Mouse (Mus musculus): ENCODE results near the gene Pld4. TPM values are rescaled to one million over a fixed set of nuclear protein-coding genes. Genes with fewer than 3 reads are reported as not detected.
A peak's percentile ranks its signal among the peaks of the same experiment; 100 is the strongest.

Pld4 gene
- total and polyA plus RNA-seq, 2 experiments from 2014 or later: 8.8 to 12.6 TPM

GRCm38 (mm10) chr12:112735896-112736635 lies 24.4 kb upstream of the Pld4 start:
- no peak overlapping the region for H3K4me2 ChIP-seq (ENCODE audit: low read depth, low read length, poor library complexity, severe bottlenecking)
- peaks cover 83% of the 10 kb centered on the region for H3K36me3 ChIP-seq (ENCODE audit: insufficient read depth, low read length)
- no peak for TF ChIP-seq CTCF (IDR thresholded peaks at IDR 0.05)
- no peaks in the 10 kb centered on the region for H3K27me3 ChIP-seq (ENCODE audit: insufficient read depth, low read length)
- no peak overlapping the region for H3K9ac ChIP-seq (replicated peaks; ENCODE audit: low read length, poor library complexity, severe bottlenecking)
- DNase-seq (ENCODE audit: low spot score) (no peak), ATAC-seq (ENCODE audit: low FRiP score) (no peak)
- WGBS: 82% methylated on average over 29 of the region's 29 CpGs
- no peaks in the 10 kb centered on the region for H3K4me1 ChIP-seq (ENCODE audit: insufficient read depth, low read length)
- H3K27ac ChIP-seq (ENCODE audit: low read depth, low read length): no peak overlapping the region
- H3K4me3 ChIP-seq (ENCODE audit: low read depth, low read length): no peak overlapping the region
- no peaks in the 10 kb centered on the region for H3K9me3 ChIP-seq (ENCODE audit: low read length)

- DNase-seq (ENCODE audit: low spot score): no peak
- no peaks in the 10 kb centered on the region for H3K9me3 ChIP-seq (ENCODE audit: low read length)
- no peak overlapping the region for H3K27ac ChIP-seq (ENCODE audit: low read depth, low read length)
- H3K27me3 ChIP-seq (ENCODE audit: insufficient read depth, low read length): no peaks in the 10 kb centered on the region
- H3K4me3 ChIP-seq (ENCODE audit: low read depth, low read length): no peak overlapping the region
- no peak for ATAC-seq (ENCODE audit: low FRiP score)
- H3K4me2 ChIP-seq (ENCODE audit: low read depth, low read length, poor library complexity, severe bottlenecking): no peak overlapping the region
- no peak for TF ChIP-seq CTCF (IDR thresholded peaks at IDR 0.05)
- no peaks in the 10 kb centered on the region for H3K4me1 ChIP-seq (ENCODE audit: insufficient read depth, low read length)
- WGBS: 89% methylated on average over 10 of the region's 10 CpGs
- no peak overlapping the region for H3K9ac ChIP-seq (replicated peaks; ENCODE audit: low read length, poor library complexity, severe bottlenecking)
- peaks cover 87% of the 10 kb centered on the region for H3K36me3 ChIP-seq (ENCODE audit: insufficient read depth, low read length)
Measured at GRCm38 (mm10) chr12:112736636-112736925, 23.9 kb upstream of the Pld4 start.

GRCm38 (mm10) chr12:112737081-112737480 lies 23.4 kb upstream of the Pld4 start:
- Histone ChIP-seq H3K9ac (replicated peaks; ENCODE audit: low read length, poor library complexity, severe bottlenecking) (no peak overlapping the region), H3K36me3 (ENCODE audit: insufficient read depth, low read length) (peaks cover 83% of the 10 kb centered on the region), H3K4me3 (ENCODE audit: low read depth, low read length) (no peak overlapping the region), H3K27ac (ENCODE audit: low read depth, low read length) (no peak overlapping the region), H3K4me1 (ENCODE audit: insufficient read depth, low read length) (no peaks in the 10 kb centered on the region), H3K9me3 (ENCODE audit: low read length) (no peaks in the 10 kb centered on the region), H3K27me3 (ENCODE audit: insufficient read depth, low read length) (no peaks in the 10 kb centered on the region), H3K4me2 (ENCODE audit: low read depth, low read length, poor library complexity, severe bottlenecking) (no peak overlapping the region)
- ATAC-seq (ENCODE audit: low FRiP score): no peak
- no peak for TF ChIP-seq CTCF (IDR thresholded peaks at IDR 0.05)
- DNase-seq (ENCODE audit: low spot score): no peak
- 90% methylated on average over 7 of the region's 7 CpGs for WGBS

GRCm38 (mm10) chr12:112737761-112738160 lies 22.7 kb upstream of the Pld4 start:
- Histone ChIP-seq H3K4me3 (ENCODE audit: low read depth, low read length) (no peak overlapping the region), H3K4me2 (ENCODE audit: low read depth, low read length, poor library complexity, severe bottlenecking) (no peak overlapping the region), H3K9ac (replicated peaks; ENCODE audit: low read length, poor library complexity, severe bottlenecking) (no peak overlapping the region), H3K9me3 (ENCODE audit: low read length) (no peaks in the 10 kb centered on the region), H3K27ac (ENCODE audit: low read depth, low read length) (no peak overlapping the region), H3K27me3 (ENCODE audit: insufficient read depth, low read length) (no peaks in the 10 kb centered on the region), H3K36me3 (ENCODE audit: insufficient read depth, low read length) (peaks cover 76% of the 10 kb centered on the region), H3K4me1 (ENCODE audit: insufficient read depth, low read length) (no peaks in the 10 kb centered on the region)
- DNase-seq (ENCODE audit: low spot score) (peak; percentile 58), ATAC-seq (ENCODE audit: low FRiP score) (no peak)
- WGBS: 81% methylated on average over 14 of the region's 14 CpGs
- no peak for TF ChIP-seq CTCF (IDR thresholded peaks at IDR 0.05)

GRCm38 (mm10) chr12:112738281-112739022 lies 22.0 kb upstream of the Pld4 start:
- Histone ChIP-seq H3K9ac (replicated peaks; ENCODE audit: low read length, poor library complexity, severe bottlenecking) (no peak overlapping the region), H3K4me1 (ENCODE audit: insufficient read depth, low read length) (no peaks in the 10 kb centered on the region), H3K9me3 (ENCODE audit: low read length) (no peaks in the 10 kb centered on the region), H3K36me3 (ENCODE audit: insufficient read depth, low read length) (peaks cover 72% of the 10 kb centered on the region), H3K4me3 (ENCODE audit: low read depth, low read length) (no peak overlapping the region), H3K27me3 (ENCODE audit: insufficient read depth, low read length) (no peaks in the 10 kb centered on the region), H3K27ac (ENCODE audit: low read depth, low read length) (no peak overlapping the region), H3K4me2 (ENCODE audit: low read depth, low read length, poor library complexity, severe bottlenecking) (no peak overlapping the region)
- no peak for TF ChIP-seq CTCF (IDR thresholded peaks at IDR 0.05)
- 92% methylated on average over 31 of the region's 31 CpGs for WGBS
- no peak for DNase-seq (ENCODE audit: low spot score)
- no peak for ATAC-seq (ENCODE audit: low FRiP score)

GRCm38 (mm10) chr12:112739023-112739568 lies 21.4 kb upstream of the Pld4 start:
- Histone ChIP-seq H3K27me3 (ENCODE audit: insufficient read depth, low read length) (no peaks in the 10 kb centered on the region), H3K9me3 (ENCODE audit: low read length) (no peaks in the 10 kb centered on the region), H3K4me2 (ENCODE audit: low read depth, low read length, poor library complexity, severe bottlenecking) (no peak overlapping the region), H3K9ac (replicated peaks; ENCODE audit: low read length, poor library complexity, severe bottlenecking) (no peak overlapping the region), H3K36me3 (ENCODE audit: insufficient read depth, low read length) (peaks cover 74% of the 10 kb centered on the region), H3K4me3 (ENCODE audit: low read depth, low read length) (no peak overlapping the region), H3K4me1 (ENCODE audit: insufficient read depth, low read length) (no peaks in the 10 kb centered on the region), H3K27ac (ENCODE audit: low read depth, low read length) (no peak overlapping the region)
- TF ChIP-seq CTCF (IDR thresholded peaks at IDR 0.05): no peak
- 93% methylated on average over 24 of the region's 24 CpGs for WGBS
- ATAC-seq (ENCODE audit: low FRiP score) (no peak), DNase-seq (ENCODE audit: low spot score) (peak; percentile 54)
